Mouse (Mus musculus) cortical plate, adult 2 months (tissue): ENCODE measurements around the gene Cep104.

ENCODE experiments used
- CTCF ChIP-seq: fragments of 200-500 bp; IDR thresholded peaks from 2 replicates; pipeline ENCODE4 v1.5.1; 2011; ENCODE audit warnings: mild to moderate bottlenecking, control low read depth, low read length; ENCODE audit not compliant: insufficient read depth; ENCODE audit errors: extremely low read depth
- POLR2A ChIP-seq: fragments of 200-500 bp; IDR thresholded peaks from 2 replicates; pipeline ENCODE4 v1.6.1; 2011; ENCODE audit warnings: mild to moderate bottlenecking, low read length, control low read depth; ENCODE audit not compliant: insufficient read depth; ENCODE audit errors: extremely low read depth

- TF ChIP-seq CTCF = no peak
- no peak for TF ChIP-seq POLR2A
These were observed 40.5 kb downstream of the Cep104 start for GRCm38 (mm10) chr4:154015476-154015875.
